Mouse (Mus musculus) intestine, embryonic 15.5 days (tissue): ENCODE measurements at regions not wholly inside any gene's neighbourhood (a gene's known extent, or its start where the extent isn't known, plus 50 kb on each side); places are given as distances from the start of the nearest gene placed in this dataset.

ENCODE experiments used
- ATAC-seq: fragments of 200-750 bp; cut with Nextera tagmentation; 2 replicates; pipeline ENCODE4 v1.8.0; 2017; ENCODE audit warnings: moderate TSS enrichment, moderate library complexity
- H3K27ac ChIP-seq: fragments of 300-500 bp; sonication (generic); 2 replicates; pipeline ENCODE4 v1.5.1; 2015; ENCODE audit warnings: mild to moderate bottlenecking, inconsistent platforms
- H3K27me3 ChIP-seq: fragments of 300-500 bp; sonication (generic); replicated peaks from 2 replicates; pipeline ENCODE4 v1.6.1; 2015; ENCODE audit warnings: inconsistent platforms
- H3K36me3 ChIP-seq: fragments of 300-500 bp; sonication (generic); 2 replicates; pipeline ENCODE4 v1.6.1; 2015; ENCODE audit warnings: inconsistent platforms
- H3K4me1 ChIP-seq: fragments of 300-500 bp; sonication (generic); replicated peaks from 2 replicates; pipeline ENCODE4 v1.6.1; 2015; ENCODE audit warnings: inconsistent platforms
- H3K4me2 ChIP-seq: fragments of 300-500 bp; sonication (generic); replicated peaks from 2 replicates; pipeline ENCODE4 v1.6.1; 2015; ENCODE audit warnings: mild to moderate bottlenecking, inconsistent platforms
- H3K4me3 ChIP-seq: fragments of 300-500 bp; sonication (generic); replicated peaks from 2 replicates; pipeline ENCODE4 v1.5.1; 2015; ENCODE audit warnings: inconsistent platforms
- H3K9ac ChIP-seq: fragments of 300-500 bp; sonication (generic); 2 replicates; pipeline ENCODE4 v1.6.1; 2015; ENCODE audit warnings: inconsistent platforms
- H3K9me3 ChIP-seq: fragments of 300-500 bp; sonication (generic); 2 replicates; pipeline ENCODE4 v1.6.1; 2016; ENCODE audit warnings: inconsistent platforms
- WGBS: fragments of 180-500 bp; shearing (Covaris S2); methylation state at CpG from one replicate; pipeline ENCODE4 v1.1.7; 2015; 5-methylcytosine and 5-hydroxymethylcytosine counted together

DNA sequence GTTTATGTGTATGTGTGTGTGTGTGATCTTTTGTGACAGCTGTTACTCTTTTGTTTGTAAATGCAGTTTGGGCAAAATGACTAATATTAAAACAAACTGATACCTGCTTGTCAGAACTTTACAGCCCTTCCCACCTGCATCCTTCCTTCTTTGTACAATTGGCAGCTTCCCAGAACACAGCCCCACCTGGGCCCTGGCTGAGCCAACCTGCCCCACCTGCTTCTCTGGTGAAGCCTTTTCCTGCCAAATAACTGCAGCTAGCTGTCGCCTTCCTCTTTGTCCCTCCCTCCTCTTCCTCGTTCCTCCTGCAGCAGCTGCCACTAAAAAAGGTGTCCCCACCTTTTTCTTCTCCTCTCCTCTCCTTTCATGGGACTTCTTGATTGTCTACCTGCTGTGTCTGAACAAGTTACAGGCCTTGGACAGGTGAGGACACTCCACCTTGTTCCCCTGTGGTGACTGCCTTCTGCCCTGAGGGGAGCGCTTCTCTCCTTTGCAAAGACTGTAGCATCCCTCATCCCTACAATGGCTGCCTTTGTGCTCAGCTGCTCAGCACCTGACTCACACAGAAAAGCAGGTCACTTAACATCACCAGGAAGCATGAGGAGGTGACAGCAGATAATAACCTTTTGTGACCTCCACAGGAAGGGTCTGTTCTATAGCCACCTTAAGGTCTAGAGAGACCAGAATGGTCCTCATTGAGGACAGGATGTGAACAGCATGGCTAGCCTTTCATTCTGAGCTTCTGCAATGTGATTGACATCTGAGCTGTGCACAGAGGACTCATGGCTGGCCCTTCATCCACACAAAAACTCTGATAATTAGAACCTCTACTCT is 295.2 kb downstream of the Epha4 start:
- Histone ChIP-seq H3K27me3 (no peaks in the 10 kb centered on the region), H3K9me3 (no peaks in the 10 kb centered on the region), H3K4me2 (no peak overlapping the region), H3K36me3 (no peaks in the 10 kb centered on the region), H3K4me1 (no peaks in the 10 kb centered on the region), H3K4me3 (no peak overlapping the region), H3K27ac (no peak overlapping the region), H3K9ac (no peak overlapping the region)
- WGBS, result 70% methylated on average over 3 of the region's 3 CpGs
- ATAC-seq, result no peak

- H3K9me3 ChIP-seq, result no peaks in the 10 kb centered on the region
- H3K27me3 ChIP-seq, result no peaks in the 10 kb centered on the region
- 64% methylated on average over 1 of the region's 1 CpGs for WGBS
- H3K4me2 ChIP-seq, result no peak overlapping the region
- no peak overlapping the region for H3K4me3 ChIP-seq
- no peak overlapping the region for H3K27ac ChIP-seq
- H3K4me1 ChIP-seq, result no peaks in the 10 kb centered on the region
- no peak overlapping the region for H3K9ac ChIP-seq
- H3K36me3 ChIP-seq, result no peaks in the 10 kb centered on the region
- no peak for ATAC-seq
Observed at GRCm38 (mm10) chr1:77220322-77220590, 294.6 kb downstream of the Epha4 start.

GRCm38 (mm10) chr1:77220783-77221182 is 294.1 kb downstream of the Epha4 start:
- Histone ChIP-seq H3K27me3 (no peaks in the 10 kb centered on the region), H3K4me3 (no peak overlapping the region), H3K36me3 (no peaks in the 10 kb centered on the region), H3K4me2 (no peak overlapping the region), H3K4me1 (no peaks in the 10 kb centered on the region), H3K9me3 (no peaks in the 10 kb centered on the region), H3K9ac (no peak overlapping the region), H3K27ac (no peak overlapping the region)
- WGBS, result 58% methylated on average over 6 of the region's 6 CpGs
- no peak for ATAC-seq

DNA sequence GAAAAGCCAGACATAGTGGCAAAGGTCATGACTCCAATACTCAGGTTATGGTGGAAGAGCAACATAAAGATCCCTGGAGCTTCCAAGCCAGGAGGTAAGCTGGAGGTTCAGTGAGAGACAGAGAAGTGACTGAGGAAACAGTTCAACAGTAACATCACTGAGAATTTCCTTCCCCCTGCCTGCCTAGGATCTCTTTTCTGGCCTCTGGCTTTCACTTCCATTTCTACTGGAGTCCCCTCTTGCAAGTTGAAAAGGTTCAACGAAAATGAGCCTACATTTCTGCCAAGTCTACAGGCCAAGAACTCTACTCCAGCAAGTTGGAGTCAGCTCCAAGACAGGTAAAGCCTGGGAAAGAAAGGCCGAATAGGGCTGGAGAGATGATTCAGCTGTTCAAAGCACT is 293.0 kb downstream of the Epha4 start:
- Histone ChIP-seq H3K4me3 (no peak overlapping the region), H3K27ac (no peak overlapping the region), H3K27me3 (no peaks in the 10 kb centered on the region), H3K36me3 (no peaks in the 10 kb centered on the region), H3K9me3 (no peaks in the 10 kb centered on the region), H3K9ac (no peak overlapping the region), H3K4me1 (peaks cover 4% of the 10 kb centered on the region), H3K4me2 (no peak overlapping the region)
- no peak for ATAC-seq
- WGBS, result 81% methylated on average over 2 of the region's 2 CpGs

DNA sequence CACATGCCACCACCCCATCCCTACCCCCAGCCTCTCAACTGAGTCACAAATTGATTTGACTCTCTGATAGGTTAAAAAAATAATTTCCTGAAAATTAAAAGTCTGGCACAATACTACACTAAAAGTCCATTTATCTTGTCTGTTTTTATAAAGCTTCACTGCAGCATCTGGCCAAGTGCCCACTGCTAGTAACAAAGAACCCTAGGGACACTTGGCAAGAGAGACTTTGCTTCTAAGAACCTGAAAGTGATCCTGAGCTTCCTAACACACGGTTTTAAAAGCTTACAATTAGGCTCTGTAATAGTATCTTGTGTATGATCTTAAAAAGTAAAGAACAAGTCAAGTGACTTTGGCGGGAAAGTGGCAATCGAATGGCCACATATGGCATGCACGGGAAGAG is 288.3 kb downstream of the Epha4 start:
- no peaks in the 10 kb centered on the region for H3K36me3 ChIP-seq
- WGBS, result 18% methylated on average over 4 of the region's 4 CpGs
- H3K4me3 ChIP-seq, result no peak overlapping the region
- H3K4me1 ChIP-seq, result peaks cover 9% of the 10 kb centered on the region
- ATAC-seq, result no peak
- H3K9ac ChIP-seq, result no peak overlapping the region
- no peaks in the 10 kb centered on the region for H3K9me3 ChIP-seq
- no peaks in the 10 kb centered on the region for H3K27me3 ChIP-seq
- H3K4me2 ChIP-seq, result 0 out of 2 replicates have a peak overlapping the region, but pooled peaks have one; percentile 28
- H3K27ac ChIP-seq, result no peak overlapping the region

DNA sequence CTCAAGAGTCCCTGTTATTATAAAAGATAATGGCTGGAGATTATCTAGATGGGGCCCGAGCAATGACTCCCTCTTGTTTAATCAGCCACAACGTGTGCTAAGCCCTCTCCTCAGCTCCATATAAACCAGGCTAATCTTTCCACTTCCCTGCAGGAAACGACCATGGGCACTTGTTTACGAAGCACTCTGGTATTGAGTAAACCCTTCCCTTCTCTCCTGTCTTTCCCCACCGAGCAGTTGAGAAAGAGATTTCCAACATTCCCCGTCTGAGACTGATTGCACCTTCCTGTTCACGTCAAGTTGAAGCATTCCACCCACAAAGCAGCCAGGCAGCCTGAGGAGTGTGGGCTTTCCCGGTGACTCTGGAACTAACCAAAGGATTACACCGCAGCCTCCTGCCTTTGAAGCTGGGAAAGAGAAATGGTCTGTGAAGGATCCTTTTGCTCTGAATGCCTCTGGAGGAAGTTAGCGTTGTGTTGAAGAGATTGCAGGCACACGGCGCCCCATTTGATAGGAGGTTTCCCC is 287.8 kb downstream of the Epha4 start:
- 10% methylated on average over 12 of the region's 12 CpGs for WGBS
- Histone ChIP-seq H3K36me3 (no peaks in the 10 kb centered on the region), H3K27me3 (no peaks in the 10 kb centered on the region), H3K9ac (no peak overlapping the region), H3K4me2 (peak overlapping the region; percentile 28; the same call in 1 of the 2 replicates), H3K4me3 (no peak overlapping the region), H3K4me1 (peaks cover 9% of the 10 kb centered on the region), H3K9me3 (no peaks in the 10 kb centered on the region), H3K27ac (no peak overlapping the region)
- ATAC-seq, result 0 out of 2 replicates have a peak, but pooled peaks have one; percentile 45

GRCm38 (mm10) chr1:77227800-77228199 is 287.1 kb downstream of the Epha4 start:
- Histone ChIP-seq H3K4me1 (peaks cover 9% of the 10 kb centered on the region), H3K36me3 (no peaks in the 10 kb centered on the region), H3K9ac (no peak overlapping the region), H3K4me2 (no peak overlapping the region), H3K4me3 (no peak overlapping the region), H3K27ac (no peak overlapping the region), H3K9me3 (no peaks in the 10 kb centered on the region), H3K27me3 (no peaks in the 10 kb centered on the region)
- WGBS, result 51% methylated on average over 6 of the region's 6 CpGs
- ATAC-seq, result no peak

DNA sequence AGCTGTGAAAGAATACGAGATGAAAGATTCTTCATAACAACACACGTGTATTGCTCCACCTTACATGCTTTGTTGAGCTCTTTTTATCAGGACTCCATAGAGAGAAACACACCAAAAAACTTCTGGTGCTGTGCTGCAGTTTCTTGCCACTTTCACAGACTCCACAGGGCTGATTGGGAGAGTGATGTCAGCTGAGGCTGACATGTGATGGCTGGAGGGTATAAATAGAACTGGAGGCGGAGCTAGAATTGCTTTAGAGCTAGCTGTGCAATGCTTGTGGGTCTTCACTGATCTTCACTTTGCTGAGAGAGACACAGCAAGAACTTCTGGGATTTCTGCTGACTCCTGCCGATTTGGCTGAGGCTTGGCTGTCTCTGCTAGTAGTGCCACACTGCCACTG is 285.3 kb downstream of the Epha4 start:
- Histone ChIP-seq H3K27me3 (no peaks in the 10 kb centered on the region), H3K4me2 (no peak overlapping the region), H3K9ac (no peak overlapping the region), H3K9me3 (no peaks in the 10 kb centered on the region), H3K36me3 (no peaks in the 10 kb centered on the region), H3K27ac (no peak overlapping the region), H3K4me3 (no peak overlapping the region), H3K4me1 (peaks cover 9% of the 10 kb centered on the region)
- no peak for ATAC-seq
- 79% methylated on average over 4 of the region's 4 CpGs for WGBS

- Histone ChIP-seq H3K4me1 (no peaks in the 10 kb centered on the region), H3K9ac (no peak overlapping the region), H3K36me3 (no peaks in the 10 kb centered on the region), H3K4me2 (no peak overlapping the region), H3K4me3 (no peak overlapping the region), H3K27me3 (no peaks in the 10 kb centered on the region), H3K27ac (no peak overlapping the region), H3K9me3 (no peaks in the 10 kb centered on the region)
- ATAC-seq, result no peak
- WGBS, result 74% methylated on average over 4 of the region's 4 CpGs
Observed at GRCm38 (mm10) chr1:77233010-77233409, 281.9 kb downstream of the Epha4 start.

DNA sequence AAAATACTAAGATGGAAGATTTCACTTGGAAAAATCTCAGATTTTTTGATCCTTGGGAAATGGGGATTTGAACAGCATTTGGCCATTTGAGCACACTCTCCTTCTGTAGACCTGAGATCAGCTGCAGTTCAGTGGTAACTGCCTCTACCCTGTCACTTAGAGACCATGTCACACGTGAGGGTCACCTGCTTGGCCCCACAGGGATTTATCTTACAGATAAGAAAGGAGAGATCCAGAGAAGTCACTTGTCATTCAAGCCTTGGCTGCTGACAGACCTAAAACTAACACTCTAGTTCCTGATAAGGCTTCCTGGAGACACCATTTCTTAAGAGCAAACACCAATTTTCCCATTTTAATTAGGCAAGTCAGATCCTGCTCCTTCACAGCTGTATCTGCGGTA is 270.2 kb downstream of the Epha4 start:
- Histone ChIP-seq H3K27me3 (no peaks in the 10 kb centered on the region), H3K4me2 (no peak overlapping the region), H3K4me1 (no peaks in the 10 kb centered on the region), H3K4me3 (no peak overlapping the region), H3K9me3 (no peaks in the 10 kb centered on the region), H3K9ac (no peak overlapping the region), H3K36me3 (no peaks in the 10 kb centered on the region), H3K27ac (no peak overlapping the region)
- no peak for ATAC-seq
- WGBS, result 25% methylated on average over 2 of the region's 2 CpGs

DNA sequence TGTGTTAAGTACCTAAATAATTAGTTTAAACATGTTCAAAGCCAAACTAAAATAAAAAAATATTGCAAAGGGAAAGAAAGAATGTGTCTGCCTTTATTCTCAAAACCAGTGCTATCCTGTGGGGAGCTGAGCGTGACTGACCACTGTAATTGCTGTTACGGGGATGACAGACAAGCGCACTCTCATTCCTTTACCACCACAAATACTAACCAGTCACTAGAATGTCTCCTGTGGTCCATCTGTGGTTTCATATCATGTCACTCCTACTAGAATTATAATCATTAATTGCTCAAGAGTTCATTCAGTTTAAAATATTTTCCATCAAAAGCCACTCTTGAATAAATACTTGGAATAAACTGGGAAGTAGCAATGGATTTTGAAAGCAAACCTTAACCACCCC is 268.8 kb downstream of the Epha4 start:
- Histone ChIP-seq H3K9ac (no peak overlapping the region), H3K4me3 (no peak overlapping the region), H3K27ac (no peak overlapping the region), H3K4me2 (no peak overlapping the region), H3K4me1 (no peaks in the 10 kb centered on the region), H3K9me3 (no peaks in the 10 kb centered on the region), H3K36me3 (no peaks in the 10 kb centered on the region), H3K27me3 (no peaks in the 10 kb centered on the region)
- 89% methylated on average over 3 of the region's 3 CpGs for WGBS
- no peak for ATAC-seq

DNA sequence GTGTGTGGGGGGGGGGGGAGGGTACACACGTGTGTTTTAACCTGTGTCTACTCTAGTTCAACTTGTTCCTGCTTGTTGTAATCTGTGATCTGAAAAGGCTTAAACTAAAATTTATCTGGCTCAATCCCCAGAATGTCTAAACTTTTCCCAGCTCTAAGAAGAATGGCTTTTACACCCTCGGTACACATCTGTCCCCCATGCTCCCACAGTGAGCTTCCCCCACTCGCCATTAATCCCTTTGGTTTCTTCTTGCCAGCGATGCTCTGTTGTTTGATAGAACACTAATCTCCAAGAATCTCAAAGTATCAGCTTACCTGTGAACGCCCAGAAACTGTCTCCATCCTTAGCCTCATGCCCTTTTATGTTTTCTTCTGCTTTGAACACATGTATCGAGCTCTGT is 260.6 kb downstream of the Epha4 start:
- no peaks in the 10 kb centered on the region for H3K9me3 ChIP-seq
- H3K27me3 ChIP-seq, result no peaks in the 10 kb centered on the region
- H3K36me3 ChIP-seq, result no peaks in the 10 kb centered on the region
- ATAC-seq, result no peak
- H3K27ac ChIP-seq, result no peak overlapping the region
- no peaks in the 10 kb centered on the region for H3K4me1 ChIP-seq
- H3K4me2 ChIP-seq, result no peak overlapping the region
- H3K9ac ChIP-seq, result no peak overlapping the region
- no peak overlapping the region for H3K4me3 ChIP-seq
- 63% methylated on average over 6 of the region's 6 CpGs for WGBS

- ATAC-seq, result no peak
- no peak overlapping the region for H3K27ac ChIP-seq
- WGBS, result 73% methylated on average over 14 of the region's 14 CpGs
Observed at GRCm38 (mm10) chr1:77256115-77256842, 258.6 kb downstream of the Epha4 start.

More at GRCm38 (mm10) chr1:77256115-77256842, 258.6 kb downstream of the Epha4 start:
- Histone ChIP-seq H3K4me2 (no peak overlapping the region), H3K9me3 (no peaks in the 10 kb centered on the region), H3K9ac (no peak overlapping the region), H3K4me1 (no peaks in the 10 kb centered on the region), H3K27me3 (no peaks in the 10 kb centered on the region), H3K4me3 (no peak overlapping the region), H3K36me3 (no peaks in the 10 kb centered on the region)
